Mouse (Mus musculus) heart, adult 2 months (tissue): ENCODE results near the gene Elovl6.

Source experiments
- CTCF ChIP-seq: fragments of 200-600 bp; IDR thresholded peaks from 2 replicates; pipeline ENCODE4 v1.8.1; 2022; ENCODE audit warnings: antibody characterized with exemption, mild to moderate bottlenecking, moderate library complexity
- EP300 ChIP-seq: fragments of 200-500 bp; IDR thresholded peaks from 2 replicates; pipeline ENCODE4 v1.6.1; 2011; ENCODE audit warnings: low read depth, low read length, control low read depth; ENCODE audit not compliant: insufficient read depth
- POLR2A ChIP-seq: fragments of 200-500 bp; IDR thresholded peaks from 2 replicates; pipeline ENCODE4 v1.6.1; 2011; ENCODE audit warnings: mild to moderate bottlenecking, low read depth, low read length, control low read depth; ENCODE audit not compliant: insufficient read depth

DNA sequence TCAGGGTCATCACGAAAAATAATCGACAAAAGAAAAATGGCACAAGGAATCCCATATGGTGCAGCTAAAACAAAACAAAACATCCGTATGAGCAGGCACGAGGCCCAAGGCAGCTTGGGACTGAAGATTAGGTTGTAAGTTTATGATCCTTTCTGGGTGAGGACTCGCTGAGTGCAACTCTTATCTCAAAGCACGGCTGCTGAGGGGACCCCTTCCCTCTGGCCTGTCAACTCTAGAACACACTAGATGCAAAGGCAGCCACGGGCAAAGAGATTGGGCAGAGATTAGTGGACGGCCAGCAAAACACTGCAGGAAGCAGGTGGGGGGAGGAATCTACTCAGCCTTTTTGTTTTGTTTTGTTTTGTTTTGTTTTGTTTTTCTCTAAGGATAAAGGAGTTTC, 101.4 kb downstream of the Elovl6 start:
- no peak for TF ChIP-seq POLR2A
- no peak for TF ChIP-seq EP300
- no peak for TF ChIP-seq CTCF
